Mouse (Mus musculus): ENCODE measurements around the gene Hjurp. TPM values are rescaled to one million over a fixed set of nuclear protein-coding genes. Genes with fewer than 3 reads are reported as not detected.

Gene Hjurp
- total RNA-seq (2022): 10 to 100 TPM; 10.6 to 14.2 (median 11.0) TPM

GRCm38 (mm10) chr1:88277098-88277817, at the start of gene Hjurp, which contains the start of gene Trpm8:
TSS of gene Hjurp (minus strand) at chr1:88277633.
TSS of gene Trpm8 (plus strand) at chr1:88277661.
- DNase-seq (ENCODE audit: low spot score): peak; percentile 100

- no peak for DNase-seq (ENCODE audit: low spot score)
Measured at GRCm38 (mm10) chr1:88323101-88323500, 45.7 kb upstream of the Hjurp start.

- DNase-seq (ENCODE audit: low spot score): no peak
Measured at GRCm38 (mm10) chr1:88322146-88322545, 44.7 kb upstream of the Hjurp start.

- DNase-seq (ENCODE audit: low spot score): no peak
Measured at GRCm38 (mm10) chr1:88320821-88321395, 43.5 kb upstream of the Hjurp start.

- DNase-seq (ENCODE audit: low spot score): no peak
Measured at GRCm38 (mm10) chr1:88318531-88319060, 41.2 kb upstream of the Hjurp start.

- DNase-seq (ENCODE audit: low spot score): no peak
Measured at GRCm38 (mm10) chr1:88317279-88317678, 39.8 kb upstream of the Hjurp start.

- DNase-seq (ENCODE audit: low spot score): no peak
Measured at GRCm38 (mm10) chr1:88310349-88310748, 32.9 kb upstream of the Hjurp start.

GRCm38 (mm10) chr1:88309905-88310304, 32.5 kb upstream of the Hjurp start:
- no peak for DNase-seq (ENCODE audit: low spot score)

GRCm38 (mm10) chr1:88309020-88309419, 31.6 kb upstream of the Hjurp start:
- DNase-seq (ENCODE audit: low spot score): no peak

- DNase-seq (ENCODE audit: low spot score): no peak
Measured at GRCm38 (mm10) chr1:88307180-88307579, 29.7 kb upstream of the Hjurp start.

GRCm38 (mm10) chr1:88306543-88306942, 29.1 kb upstream of the Hjurp start:
- DNase-seq (ENCODE audit: low spot score): no peak

GRCm38 (mm10) chr1:88305018-88305795, 27.8 kb upstream of the Hjurp start:
- DNase-seq (ENCODE audit: low spot score): no peak

GRCm38 (mm10) chr1:88304261-88304985, 27.0 kb upstream of the Hjurp start:
- no peak for DNase-seq (ENCODE audit: low spot score)

- DNase-seq (ENCODE audit: low spot score): no peak
Measured at GRCm38 (mm10) chr1:88303762-88304161, 26.3 kb upstream of the Hjurp start.

GRCm38 (mm10) chr1:88302057-88302740, 24.8 kb upstream of the Hjurp start:
- DNase-seq (ENCODE audit: low spot score): no peak

GRCm38 (mm10) chr1:88301121-88302014, 23.9 kb upstream of the Hjurp start:
- no peak for DNase-seq (ENCODE audit: low spot score)

GRCm38 (mm10) chr1:88300301-88301050, 23.0 kb upstream of the Hjurp start:
- DNase-seq (ENCODE audit: low spot score): no peak

GRCm38 (mm10) chr1:88299529-88299945, 22.1 kb upstream of the Hjurp start:
- no peak for DNase-seq (ENCODE audit: low spot score)
